Mouse (Mus musculus) liver, embryonic 13.5 days (tissue): ENCODE data around the gene Gse1. TPM values are rescaled to one million over a fixed set of nuclear protein-coding genes. Genes with fewer than 3 reads are reported as not detected.

Source experiments
- ATAC-seq: fragments of 200-750 bp; cut with Nextera tagmentation; 2 replicates; pipeline ENCODE4 v1.8.0; 2017; ENCODE audit warnings: low read depth, mild to moderate bottlenecking, moderate number of reproducible peaks, moderate library complexity
- DNase-seq: peaks from one replicate; pipeline ENCODE4 v3.0.0; 2022
- H3K27ac ChIP-seq: fragments of 300-500 bp; sonication (generic); 2 replicates; pipeline ENCODE4 v1.5.1; 2015; ENCODE audit warnings: moderate library complexity, mild to moderate bottlenecking, inconsistent platforms
- H3K27me3 ChIP-seq: fragments of 300-500 bp; sonication (generic); 2 replicates; pipeline ENCODE4 v1.6.1; 2015; ENCODE audit warnings: mild to moderate bottlenecking, inconsistent platforms
- H3K36me3 ChIP-seq: fragments of 300-500 bp; sonication (generic); 2 replicates; pipeline ENCODE4 v1.6.1; 2015; ENCODE audit warnings: mild to moderate bottlenecking, inconsistent platforms
- H3K4me1 ChIP-seq: fragments of 300-500 bp; sonication (generic); replicated peaks from 2 replicates; pipeline ENCODE4 v1.6.1; 2015; ENCODE audit warnings: inconsistent platforms
- H3K4me2 ChIP-seq: fragments of 300-500 bp; sonication (generic); 2 replicates; pipeline ENCODE4 v1.6.1; 2015; ENCODE audit warnings: inconsistent platforms, mild to moderate bottlenecking, moderate library complexity
- H3K4me3 ChIP-seq: fragments of 300-500 bp; sonication (generic); replicated peaks from 2 replicates; pipeline ENCODE4 v1.5.1; 2015; ENCODE audit warnings: mild to moderate bottlenecking, inconsistent platforms
- H3K9ac ChIP-seq: fragments of 300-500 bp; sonication (generic); 2 replicates; pipeline ENCODE4 v1.6.1; 2015; ENCODE audit warnings: mild to moderate bottlenecking, inconsistent platforms
- H3K9me3 ChIP-seq: fragments of 300-500 bp; sonication (generic); replicated peaks from 2 replicates; pipeline ENCODE4 v1.6.1; 2016; ENCODE audit warnings: inconsistent platforms
- WGBS: fragments of 180-500 bp; shearing (Covaris S2); methylation state at CpG from one replicate; pipeline ENCODE4 v1.1.7; 2015; ENCODE audit not compliant: insufficient replicate concordance; 5-methylcytosine and 5-hydroxymethylcytosine counted together
- polyA plus RNA-seq: library from polyadenylated mRNA; unstranded; fragments of >200 nt; fragmentation: Nextera tagmentation; extraction: Ambion mirVana; gene quantifications from 2 replicates; pipeline ENCODE4 v1.2.1, GENCODE M21; 2015

Gse1 gene
- polyA plus RNA-seq, 1 experiment from 2014 or later, result 8.3 TPM

- Histone ChIP-seq H3K4me1 (peaks cover 20% of the 10 kb centered on the region), H3K36me3 (no peaks in the 10 kb centered on the region), H3K4me3 (no peak overlapping the region), H3K27ac (no peak overlapping the region), H3K9me3 (no peaks in the 10 kb centered on the region), H3K9ac (no peak overlapping the region), H3K27me3 (peaks cover 6% of the 10 kb centered on the region), H3K4me2 (no peak overlapping the region)
- WGBS, result 80% methylated on average over 21 of the region's 21 CpGs
- DNase-seq (no peak), ATAC-seq (no peak)
These were observed 89.0 kb downstream of the Gse1 start for GRCm38 (mm10) chr8:120317118-120317824.

- DNase-seq, result no peak
- H3K27ac ChIP-seq, result no peak overlapping the region
- no peaks in the 10 kb centered on the region for H3K36me3 ChIP-seq
- H3K4me1 ChIP-seq, result peaks cover 33% of the 10 kb centered on the region
- no peak overlapping the region for H3K4me2 ChIP-seq
- no peak overlapping the region for H3K4me3 ChIP-seq
- 71% methylated on average over 12 of the region's 12 CpGs for WGBS
- no peak overlapping the region for H3K9ac ChIP-seq
- no peak for ATAC-seq
- H3K9me3 ChIP-seq, result no peaks in the 10 kb centered on the region
- H3K27me3 ChIP-seq, result peaks cover 3% of the 10 kb centered on the region; the same call in 1 of the 2 replicates
These were observed 90.3 kb downstream of the Gse1 start for GRCm38 (mm10) chr8:120318476-120318991.

GRCm38 (mm10) chr8:120319449-120319848 lies 91.2 kb downstream of the Gse1 start:
- Histone ChIP-seq H3K9me3 (no peaks in the 10 kb centered on the region), H3K27me3 (peaks cover 3% of the 10 kb centered on the region; the same call in 1 of the 2 replicates), H3K27ac (no peak overlapping the region; the same call in 1 of the 2 replicates), H3K36me3 (no peaks in the 10 kb centered on the region), H3K4me3 (no peak overlapping the region), H3K4me2 (peak overlapping the region; percentile 39), H3K4me1 (peaks cover 42% of the 10 kb centered on the region), H3K9ac (no peak overlapping the region)
- DNase-seq, result peak; percentile 87
- whole genome bisulfite sequencing, result 16% methylated on average over 7 of the region's 7 CpGs
- ATAC-seq, result peak; percentile 68

- Histone ChIP-seq H3K27ac (no peak overlapping the region), H3K4me3 (no peak overlapping the region), H3K9ac (no peak overlapping the region), H3K9me3 (no peaks in the 10 kb centered on the region), H3K4me2 (no peak overlapping the region; the same call in 1 of the 2 replicates), H3K4me1 (peaks cover 49% of the 10 kb centered on the region), H3K27me3 (peaks cover 3% of the 10 kb centered on the region; the same call in 1 of the 2 replicates), H3K36me3 (no peaks in the 10 kb centered on the region)
- 84% methylated on average over 5 of the region's 5 CpGs for WGBS
- no peak for DNase-seq
- ATAC-seq, result no peak
These were observed 91.9 kb downstream of the Gse1 start for GRCm38 (mm10) chr8:120320146-120320545.

- peaks cover 61% of the 10 kb centered on the region for H3K4me1 ChIP-seq
- WGBS, result 29% methylated on average over 6 of the region's 6 CpGs
These were observed 93.5 kb downstream of the Gse1 start for GRCm38 (mm10) chr8:120321724-120322123.

GRCm38 (mm10) chr8:120322956-120323448 lies 94.7 kb downstream of the Gse1 start:
- Histone ChIP-seq H3K27me3 (0 out of 2 replicates have a peak, but pooled peaks cover 2% of the 10 kb centered on the region), H3K27ac (peak overlapping the region; percentile 53), H3K9me3 (no peaks in the 10 kb centered on the region), H3K4me2 (0 out of 2 replicates have a peak overlapping the region, but pooled peaks have one; percentile 10), H3K9ac (0 out of 2 replicates have a peak overlapping the region, but pooled peaks have one; percentile 30), H3K4me1 (peaks cover 71% of the 10 kb centered on the region), H3K36me3 (no peaks in the 10 kb centered on the region), H3K4me3 (no peak overlapping the region)
- DNase-seq (no peak), ATAC-seq (no peak)
- WGBS, result 18% methylated on average over 20 of the region's 20 CpGs

More at GRCm38 (mm10) chr8:120321724-120322123, 93.5 kb downstream of the Gse1 start:
- no peaks in the 10 kb centered on the region for H3K36me3 ChIP-seq
- no peaks in the 10 kb centered on the region for H3K9me3 ChIP-seq
- no peak for ATAC-seq
- H3K9ac ChIP-seq, result no peak overlapping the region
- no peak overlapping the region for H3K4me3 ChIP-seq
- no peak overlapping the region for H3K4me2 ChIP-seq
- DNase-seq, result no peak
- no peak overlapping the region for H3K27ac ChIP-seq
- H3K27me3 ChIP-seq, result 0 out of 2 replicates have a peak, but pooled peaks cover 3% of the 10 kb centered on the region

GRCm38 (mm10) chr8:120324555-120324954 lies 96.3 kb downstream of the Gse1 start:
- 37% methylated on average over 3 of the region's 3 CpGs for WGBS
- Histone ChIP-seq H3K9ac (peak overlapping the region; percentile 47; the same call in 1 of the 2 replicates), H3K9me3 (no peaks in the 10 kb centered on the region), H3K36me3 (no peaks in the 10 kb centered on the region), H3K27ac (peak overlapping the region; percentile 82), H3K4me2 (no peak overlapping the region), H3K4me3 (no peak overlapping the region), H3K4me1 (peaks cover 80% of the 10 kb centered on the region), H3K27me3 (no peaks in the 10 kb centered on the region)
- DNase-seq, result no peak
- no peak for ATAC-seq

GRCm38 (mm10) chr8:120325172-120325767 lies 97.0 kb downstream of the Gse1 start:
- H3K4me1 ChIP-seq, result peaks cover 74% of the 10 kb centered on the region
- WGBS, result 24% methylated on average over 5 of the region's 5 CpGs
- peak overlapping the region; percentile 47; the same call in 1 of the 2 replicates for H3K9ac ChIP-seq
- DNase-seq (peak; percentile 62), ATAC-seq (peak; percentile 80)
- no peak overlapping the region for H3K4me3 ChIP-seq
- 0 out of 2 replicates have a peak, but pooled peaks cover 3% of the 10 kb centered on the region for H3K27me3 ChIP-seq
- H3K36me3 ChIP-seq, result no peaks in the 10 kb centered on the region
- H3K9me3 ChIP-seq, result no peaks in the 10 kb centered on the region
- H3K27ac ChIP-seq, result peak overlapping the region; percentile 82
- H3K4me2 ChIP-seq, result 0 out of 2 replicates have a peak overlapping the region, but pooled peaks have one; percentile 10

GRCm38 (mm10) chr8:120327131-120327554 lies 98.9 kb downstream of the Gse1 start:
- Histone ChIP-seq H3K4me1 (peaks cover 80% of the 10 kb centered on the region), H3K36me3 (no peaks in the 10 kb centered on the region), H3K27me3 (0 out of 2 replicates have a peak, but pooled peaks cover 3% of the 10 kb centered on the region), H3K9me3 (no peaks in the 10 kb centered on the region), H3K27ac (no peak overlapping the region), H3K9ac (no peak overlapping the region), H3K4me2 (no peak overlapping the region), H3K4me3 (no peak overlapping the region)
- no peak for DNase-seq
- WGBS, result 45% methylated on average over 3 of the region's 3 CpGs
- ATAC-seq, result 0 out of 2 replicates have a peak, but pooled peaks have one; percentile 13

GRCm38 (mm10) chr8:120328361-120329022 lies 100.2 kb downstream of the Gse1 start:
- Histone ChIP-seq H3K27ac (peak overlapping the region; percentile 20; the same call in 1 of the 2 replicates), H3K4me1 (peaks cover 80% of the 10 kb centered on the region), H3K36me3 (no peaks in the 10 kb centered on the region), H3K4me2 (no peak overlapping the region; the same call in 1 of the 2 replicates), H3K4me3 (no peak overlapping the region), H3K27me3 (0 out of 2 replicates have a peak, but pooled peaks cover 3% of the 10 kb centered on the region), H3K9me3 (no peaks in the 10 kb centered on the region), H3K9ac (no peak overlapping the region)
- ATAC-seq (no peak), DNase-seq (no peak)
- 53% methylated on average over 13 of the region's 13 CpGs for WGBS
